Mouse (Mus musculus) erythroblast, embryonic 14.5 days (primary cell): ENCODE results near the gene Wwox.

Experiments
- GATA1 ChIP-seq: IDR thresholded peaks from 2 replicates; pipeline ENCODE4 v1.6.1; 2012; ENCODE audit warnings: low read length, inconsistent platforms, mixed read lengths
- TAL1 ChIP-seq: IDR thresholded peaks from 3 replicates; pipeline ENCODE4 v1.6.1; 2012; ENCODE audit warnings: low read length, inconsistent platforms, mixed read lengths

DNA sequence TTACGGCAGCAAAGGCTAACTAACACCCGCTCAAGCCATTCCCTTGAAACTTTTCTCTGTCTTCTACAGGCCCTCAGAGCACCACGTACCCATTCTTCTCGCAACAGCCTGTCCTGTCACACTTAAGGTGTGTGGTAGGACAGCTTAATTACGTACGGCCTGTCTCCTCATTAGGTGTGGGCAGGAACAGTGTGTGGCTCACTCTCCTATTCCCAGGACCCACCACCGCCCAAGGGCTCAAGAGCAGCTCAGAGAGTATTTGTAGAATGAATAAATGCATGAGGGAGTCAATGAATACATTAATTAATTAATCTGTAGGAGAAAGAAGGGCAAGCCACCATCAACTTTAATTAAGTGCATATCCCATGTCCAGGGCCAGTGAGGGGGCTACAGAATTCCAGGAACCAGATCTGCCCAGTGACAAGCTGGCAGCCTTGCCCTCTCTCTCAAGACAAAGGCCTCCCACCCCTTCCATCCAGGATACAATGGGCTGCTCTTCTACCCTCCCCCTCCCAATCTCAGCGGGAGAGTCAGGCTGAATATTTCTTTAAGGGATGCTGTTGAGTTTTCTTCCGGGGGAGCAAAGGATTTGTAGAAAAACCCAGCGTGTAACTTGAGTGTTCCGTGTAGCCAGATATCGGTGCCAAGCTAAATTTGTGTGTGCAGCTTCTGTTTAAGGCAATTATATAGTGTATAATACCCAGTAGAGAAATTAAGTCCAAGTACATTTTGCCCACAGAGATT is 718.7 kb downstream of the Wwox start:
- TF ChIP-seq GATA1 (no peak), TAL1 (no peak)
